Mouse (Mus musculus): Measurements from ENCODE around the gene Agbl3.

DNA sequence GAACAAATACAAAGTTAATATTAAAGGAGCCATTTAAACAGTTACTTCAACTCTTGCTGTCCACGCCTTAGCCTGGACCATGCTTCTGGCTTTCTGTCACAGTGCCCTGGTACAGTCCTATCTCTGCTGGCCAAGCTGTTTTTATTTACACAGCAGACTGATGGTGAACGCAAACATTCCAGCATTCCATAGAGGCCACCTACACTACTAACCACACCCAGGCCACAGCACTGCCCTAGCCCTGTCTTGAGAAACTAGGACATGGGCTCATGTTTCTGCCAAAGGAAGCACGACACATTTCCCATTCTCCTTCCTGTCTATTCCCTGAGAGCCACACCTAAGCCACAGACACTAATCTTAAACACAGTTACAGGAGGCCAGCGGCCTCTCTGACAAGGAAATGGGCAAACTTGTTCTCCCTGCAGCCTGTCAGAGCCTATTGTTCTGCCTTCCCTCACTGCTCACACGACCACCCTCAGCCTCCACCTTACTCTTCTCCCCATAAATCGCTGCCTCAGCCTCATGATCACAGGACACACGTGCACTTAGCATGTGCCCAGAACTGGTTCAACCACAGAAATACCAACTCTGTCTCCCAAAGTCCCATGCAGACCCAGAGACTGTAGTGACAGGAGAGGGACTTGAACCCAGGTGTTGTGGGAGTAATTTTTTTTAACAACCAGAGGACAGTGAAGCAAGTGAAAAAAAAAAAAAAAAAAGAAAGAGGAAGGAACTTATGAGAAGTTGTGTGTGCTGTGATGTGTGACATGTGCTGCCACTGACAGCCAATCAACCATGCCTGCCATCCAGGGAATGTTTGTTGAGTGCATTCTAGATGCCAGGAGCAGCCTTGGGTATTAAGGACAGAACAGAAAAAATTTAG is 85.7 kb downstream of the Agbl3 start:
- TF ChIP-seq POLR2A (IDR thresholded peaks at IDR 0.05; ENCODE audit: low read depth, low read length): no peak
- TF ChIP-seq CTCF (conservative IDR thresholded peaks at IDR 0.05; ENCODE audit: insufficient read depth, insufficient read length, low read depth, low read length): no peak
